Mouse (Mus musculus) left cerebral cortex, postnatal 14 days (tissue): ENCODE measurements around the gene Tmigd1. TPM values are rescaled to one million over a fixed set of nuclear protein-coding genes. Genes with fewer than 3 reads are reported as not detected.

Experiments used
- DNase-seq, 2 experiments: peaks; one replicate each; pipeline ENCODE4 v3.0.0; 2021 to 2022; ENCODE audit warnings: low spot score in 2 of 2, mixed read lengths in 1 of 2
- intact Hi-C: fragments of 180-260 bp; cut with DNase I; formaldehyde crosslinking; loops from one replicate; pipeline ENCODE4 v1.15.1; 2025
- long read RNA-seq, 2 experiments: library from polyadenylated mRNA; stranded (forward); transcript quantifications; one replicate each; pipeline ENCODE4 v2.0.0; 2021
- total RNA-seq, 2 experiments: library from RNA; stranded (reverse); gene quantifications; 2 replicates each; pipeline ENCODE4 v1.2.3; 2021

Tmigd1 gene
- total RNA-seq = not detected
- long read RNA-seq, experiment 1 = 0 reads
- long read RNA-seq, experiment 2 = 0 reads

DNA sequence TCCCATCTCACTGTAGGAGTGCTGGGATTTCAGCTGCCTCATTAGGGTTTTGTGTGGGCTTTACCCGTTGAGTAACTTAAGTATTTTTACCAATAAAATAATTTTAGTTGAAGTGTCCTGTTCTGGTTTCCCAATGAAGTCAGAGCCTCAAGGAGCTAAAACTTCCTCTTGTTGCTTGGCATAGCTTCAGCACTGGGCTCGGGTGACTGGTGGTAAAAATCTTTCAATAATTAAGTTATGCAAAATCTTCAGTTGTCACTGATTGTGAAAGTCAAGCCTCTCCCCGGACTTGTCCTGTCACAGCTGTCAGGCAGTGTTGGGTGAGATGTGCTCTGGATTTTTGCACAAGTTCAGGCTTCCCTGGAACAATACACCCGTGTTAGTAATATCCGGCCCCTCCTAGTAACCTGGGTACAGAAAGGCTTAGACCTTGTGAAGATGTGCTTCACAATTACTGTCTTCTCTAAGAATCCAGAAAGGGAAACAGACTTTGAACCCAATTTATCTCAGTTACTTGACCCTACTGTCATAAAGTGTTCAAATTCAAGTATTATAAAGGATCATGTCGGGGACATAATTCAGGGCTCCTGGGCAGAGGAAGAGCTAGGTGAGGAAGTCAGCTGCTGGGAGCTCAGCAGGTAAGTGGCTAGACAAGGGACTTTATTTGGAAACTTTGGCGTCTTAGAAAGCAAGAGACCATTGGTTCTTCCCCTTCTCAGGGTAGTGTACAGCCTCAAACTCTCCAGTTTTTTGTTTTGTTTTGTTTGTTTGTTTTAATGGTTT is at the start of gene Tmigd1:
Gene Tmigd1 (plus strand): TSS at position 581 of the 783 bp plus-strand sequence.
- intact Hi-C loops = no loop called here
- no peak for DNase-seq

DNA sequence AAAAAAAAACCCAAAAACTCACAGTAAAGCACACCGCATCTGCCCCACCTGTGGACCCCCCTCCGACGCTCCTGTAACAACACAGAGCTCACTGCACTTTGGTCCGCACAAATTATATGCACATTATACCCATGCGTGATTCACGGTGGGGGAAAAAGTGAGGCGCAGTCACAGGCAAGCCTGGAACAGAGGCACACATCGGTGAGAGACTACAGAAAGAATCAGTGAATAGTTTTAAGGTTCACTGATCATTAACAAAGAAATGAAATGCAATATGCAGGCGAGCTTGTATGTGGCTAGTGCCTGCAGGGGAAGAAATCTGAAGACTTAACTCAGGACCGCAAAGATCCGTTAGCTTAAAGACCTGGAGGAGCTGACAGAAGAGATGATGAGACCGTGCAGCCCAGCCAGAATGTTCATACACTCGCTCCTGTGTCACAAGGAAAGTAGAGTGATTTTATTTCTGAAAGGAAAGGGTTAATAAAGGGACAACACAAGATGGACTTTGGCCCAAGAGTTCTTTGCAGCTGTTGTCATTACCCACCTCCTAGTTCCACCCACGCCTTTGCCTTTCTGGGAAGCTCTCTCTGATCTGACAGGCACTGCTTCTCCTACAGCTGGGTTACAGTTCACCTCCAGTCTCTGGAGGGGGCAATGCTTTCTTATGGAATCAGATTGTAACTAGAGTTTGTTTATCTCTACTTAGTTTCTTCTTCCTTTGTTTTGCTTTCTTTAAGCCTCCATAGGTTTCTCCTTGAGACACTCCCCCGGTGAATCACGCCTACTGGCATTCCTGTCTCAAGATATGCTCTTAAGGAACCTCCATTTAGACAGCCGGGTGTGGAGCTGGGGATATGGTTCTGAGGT is 47.3 kb upstream of the Tmigd1 start:
- intact Hi-C loops = no loop called here
- DNase-seq = no peak

DNA sequence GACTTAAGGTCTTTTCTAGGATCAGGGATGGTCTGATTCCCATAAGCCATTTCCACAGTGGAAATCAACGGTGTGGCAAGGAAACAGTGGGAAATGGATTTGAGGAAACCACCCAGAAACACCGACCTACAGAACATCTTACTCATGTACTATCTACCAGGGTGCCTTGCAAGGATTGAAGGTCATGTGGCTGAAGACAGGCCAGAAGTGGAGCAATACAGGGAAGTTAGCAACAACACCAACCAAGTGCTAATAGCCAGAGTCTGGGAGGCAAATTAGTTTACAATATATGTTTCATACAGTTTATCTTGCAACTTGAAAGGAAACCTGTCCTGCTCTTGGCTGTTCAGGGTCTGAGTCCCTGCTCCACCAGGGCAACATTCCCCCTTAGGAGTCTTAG is 45.4 kb upstream of the Tmigd1 start:
- no peak for DNase-seq

DNA sequence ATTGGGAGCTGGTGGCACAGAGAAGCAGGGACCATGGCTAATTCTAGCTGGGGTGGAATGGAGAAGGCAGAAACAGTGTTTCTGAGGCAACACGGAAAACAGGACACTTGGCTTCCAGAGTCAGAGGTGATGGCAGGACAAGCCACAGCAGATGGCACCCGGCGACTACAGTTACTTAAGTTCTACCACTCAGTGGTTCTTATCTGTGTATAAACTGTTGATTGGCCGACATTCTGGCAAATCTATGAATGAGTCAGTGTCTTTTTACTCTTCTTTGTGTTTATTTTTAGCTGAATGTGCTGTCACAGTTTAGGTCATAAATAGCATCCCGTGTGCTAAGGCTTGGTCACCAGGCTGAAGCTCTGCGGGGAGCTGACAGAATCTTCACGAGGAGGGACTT is 44.8 kb upstream of the Tmigd1 start:
- DNase-seq = peak; percentile 19 to 64
- intact Hi-C loops = no loop called here

More for the DNA sequence above, 45.4 kb upstream of the Tmigd1 start:
- intact Hi-C loops = no loop called here

DNA sequence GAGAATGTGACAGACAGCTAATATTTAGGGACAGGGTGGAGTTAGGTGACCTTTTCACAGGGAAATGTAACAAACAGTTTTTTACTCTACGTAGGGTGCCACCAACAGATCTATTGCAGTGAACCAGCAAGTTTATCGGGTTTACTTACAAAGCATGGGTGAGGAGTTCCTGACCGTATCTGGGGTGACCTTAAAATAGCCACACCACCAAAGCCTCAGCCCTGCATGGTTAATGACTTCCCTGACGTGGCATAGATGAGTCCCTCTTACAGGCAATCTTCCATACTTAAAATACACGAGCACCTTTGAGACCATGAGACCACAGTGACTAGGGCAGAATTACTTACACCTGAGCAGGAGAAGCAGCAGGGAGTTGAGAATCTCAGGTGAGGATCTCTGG is 43.2 kb upstream of the Tmigd1 start:
- intact Hi-C loops = no loop called here
- DNase-seq = no peak

DNA sequence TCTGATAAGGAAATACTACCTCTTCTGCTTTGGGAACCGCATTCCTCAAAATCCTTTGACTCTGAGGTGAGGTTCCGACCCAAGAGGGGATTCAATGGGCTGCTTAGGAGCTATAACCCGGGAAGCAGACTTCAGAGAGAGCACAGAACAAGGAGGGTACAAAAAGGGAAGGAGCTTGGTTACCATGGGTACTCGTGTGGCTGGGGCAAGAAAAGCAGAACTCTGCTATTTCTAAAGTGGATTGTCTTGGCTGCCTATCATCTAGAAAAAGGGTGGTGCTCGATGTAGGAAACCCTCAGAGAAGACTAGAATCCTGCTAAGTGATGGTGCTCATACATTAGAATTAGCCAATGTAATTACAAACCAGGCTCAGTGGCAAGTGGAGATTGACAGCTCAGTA is 42.7 kb upstream of the Tmigd1 start:
- no peak for DNase-seq
- intact Hi-C loops = no loop called here

DNA sequence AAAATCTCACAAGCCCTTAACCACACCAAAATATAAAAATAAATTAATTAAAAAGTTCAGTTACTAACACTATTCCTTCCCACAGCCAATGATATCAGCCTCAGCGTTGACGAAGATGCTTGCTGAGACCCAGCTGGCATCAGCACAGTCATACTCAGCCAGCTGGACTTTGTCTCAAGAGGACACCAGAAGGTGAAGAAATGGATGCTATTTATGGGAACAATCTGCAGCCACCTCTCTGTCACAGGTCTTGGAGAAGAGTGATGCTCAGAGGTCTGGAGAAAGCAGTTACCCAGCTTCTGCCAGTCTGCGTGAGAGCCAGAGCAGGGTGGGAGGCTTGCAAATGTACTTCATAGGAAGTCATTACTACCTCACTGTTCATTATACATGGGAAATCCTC is 40.8 kb upstream of the Tmigd1 start:
- DNase-seq = no peak
- intact Hi-C loops = no loop called here

DNA sequence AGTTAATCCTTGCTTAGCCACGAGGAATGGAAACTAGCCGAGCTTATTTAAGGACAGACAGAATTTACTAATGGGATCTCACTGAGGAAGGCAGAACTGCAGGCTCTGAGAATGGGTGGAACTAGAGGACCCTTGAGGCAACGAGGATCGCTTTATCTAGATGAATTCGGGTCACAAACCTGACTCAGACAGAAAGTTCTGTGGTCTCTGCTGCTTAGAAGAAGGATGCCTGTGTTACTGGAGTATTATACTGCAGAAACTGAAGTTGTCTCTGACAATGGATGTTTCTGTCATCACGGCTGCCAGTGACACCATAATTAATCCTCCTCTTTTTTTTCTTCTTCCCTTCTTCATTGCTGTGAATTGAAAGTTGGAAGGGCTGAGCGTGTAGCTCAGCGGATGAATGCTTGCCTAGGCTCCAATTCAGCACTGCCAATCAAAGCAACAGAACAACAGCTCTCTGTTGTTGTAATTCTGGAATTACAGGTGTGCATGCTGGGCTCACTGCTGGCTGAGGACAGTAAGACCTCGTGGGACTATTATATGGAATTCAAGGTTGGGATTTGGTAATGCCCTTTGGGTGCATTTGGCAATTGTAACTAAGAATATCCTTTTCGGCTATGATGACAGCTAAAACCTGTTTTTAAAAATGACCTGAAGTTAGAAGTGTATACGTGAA is 29.3 kb upstream of the Tmigd1 start:
- DNase-seq = no peak
- intact Hi-C loops = no loop called here

DNA sequence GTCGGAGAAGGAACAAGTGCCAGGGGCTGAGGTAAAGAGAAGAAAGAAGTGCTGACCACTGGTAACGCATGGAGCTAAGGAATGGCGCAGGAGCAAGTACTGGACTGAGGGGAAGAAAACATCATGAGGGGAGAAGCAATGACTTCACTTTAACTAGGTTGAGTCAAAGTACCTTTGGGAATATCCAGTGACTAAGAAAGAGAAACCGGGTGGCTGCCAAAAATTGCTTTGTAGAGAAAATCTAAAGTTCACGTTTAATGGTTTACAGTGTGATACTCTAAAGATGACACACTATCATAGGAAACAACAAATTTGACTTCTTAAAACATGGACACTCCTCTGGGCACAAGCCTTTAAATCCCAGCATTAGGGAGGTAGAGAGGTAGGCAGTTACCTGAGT is 28.1 kb upstream of the Tmigd1 start:
- intact Hi-C loops = no loop called here
- DNase-seq = no peak

DNA sequence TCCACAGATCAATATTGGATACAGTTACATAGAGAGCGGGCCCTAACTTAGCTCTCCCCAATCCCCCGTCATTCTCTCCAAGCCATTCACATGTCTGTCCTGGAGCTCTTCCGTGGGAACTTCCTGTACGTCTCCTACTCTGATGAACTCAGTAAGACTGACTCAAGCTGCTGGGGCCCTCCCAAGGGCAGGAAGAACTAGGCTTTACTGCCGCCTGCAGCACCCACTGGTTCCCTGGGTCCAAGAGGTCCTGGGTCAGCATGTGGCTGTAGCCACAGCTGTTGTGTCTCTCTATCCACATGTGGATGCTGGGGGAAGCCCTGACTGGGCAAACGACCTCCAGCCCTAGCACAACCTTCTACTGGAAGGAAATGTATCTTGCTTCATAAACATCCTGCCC is 27.2 kb upstream of the Tmigd1 start:
- intact Hi-C loops = no loop called here
- no peak for DNase-seq

DNA sequence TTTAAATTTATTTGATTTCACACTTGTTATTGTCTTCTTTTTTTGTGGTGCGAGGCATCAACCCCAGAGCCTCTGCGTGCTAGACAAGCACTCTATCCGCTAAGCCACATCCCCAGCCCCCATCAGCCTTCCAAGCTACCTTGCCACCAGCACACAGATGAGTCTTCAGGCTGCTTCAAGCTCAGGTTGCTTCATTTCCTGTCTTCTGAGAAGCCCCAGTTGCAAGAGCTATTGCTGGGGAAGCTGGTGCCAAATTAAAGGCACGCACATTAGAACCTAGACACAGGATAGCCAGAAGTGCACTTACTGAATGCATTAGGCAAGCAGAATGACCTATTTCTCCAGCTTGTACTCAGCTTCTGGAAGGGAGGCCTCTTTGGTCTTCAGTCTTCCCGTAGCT is 22.1 kb upstream of the Tmigd1 start:
- intact Hi-C loops = no loop called here

DNA sequence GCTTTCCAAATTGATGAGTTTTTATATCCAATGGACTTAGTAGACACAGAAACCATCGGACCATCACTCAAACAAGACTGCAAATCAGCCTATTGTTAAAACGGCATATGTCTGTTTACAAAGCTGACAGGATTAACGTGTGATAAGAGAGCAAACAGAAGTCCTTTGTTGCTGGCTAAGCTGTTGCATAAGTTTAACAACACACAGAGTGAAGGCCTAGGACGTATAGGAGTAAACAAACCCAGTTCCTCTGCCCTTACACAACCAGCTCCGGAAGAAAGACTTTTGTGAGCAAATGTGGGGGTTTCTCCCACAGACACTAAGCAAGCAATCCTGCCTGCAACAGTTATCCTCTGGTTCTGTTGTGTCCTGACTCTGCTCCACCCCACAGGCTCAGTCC is 17.5 kb upstream of the Tmigd1 start:
- intact Hi-C loops = no loop called here
- DNase-seq = no peak

More for the DNA sequence above, 22.1 kb upstream of the Tmigd1 start:
- DNase-seq = no peak

DNA sequence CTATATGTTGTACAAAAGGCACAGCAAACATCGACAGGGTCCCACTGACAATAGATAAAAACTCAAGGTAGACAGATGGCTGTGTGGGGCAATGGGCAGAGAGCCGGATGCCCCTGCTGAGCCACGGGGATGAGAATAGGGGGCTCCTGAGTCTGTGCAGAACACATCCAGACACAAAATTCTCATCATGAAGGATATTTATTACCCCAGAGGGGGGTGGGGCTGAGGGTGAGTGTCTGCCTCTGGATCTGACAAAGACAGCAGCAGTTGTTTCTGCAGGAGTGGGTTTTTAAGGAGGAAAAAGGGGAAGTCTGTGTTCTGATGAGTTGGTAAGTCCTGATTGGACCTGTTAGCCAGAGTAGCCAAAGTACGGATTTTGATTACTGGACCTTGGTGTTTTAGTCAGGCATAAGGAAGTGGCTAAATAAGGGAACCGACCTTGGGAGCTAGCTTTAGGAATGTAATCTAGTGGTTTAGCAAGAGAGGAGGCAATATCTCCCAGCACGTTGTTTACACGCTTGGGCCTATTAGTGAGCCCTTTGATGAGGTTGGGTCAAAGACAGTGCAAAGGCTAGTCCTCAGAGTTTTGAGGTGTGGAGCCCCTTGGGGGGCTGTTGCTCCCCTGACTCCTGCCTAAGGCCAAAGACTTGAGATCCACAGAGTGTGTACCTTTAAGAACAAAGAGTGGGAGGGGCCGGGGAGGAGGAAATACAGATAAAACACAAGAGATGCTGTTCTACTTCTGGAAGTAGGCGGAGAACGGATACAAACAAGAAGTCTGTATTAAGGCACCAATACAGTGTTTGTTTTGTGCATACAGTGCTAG is 12.4 kb upstream of the Tmigd1 start:
- intact Hi-C loops = loop anchor here (5.0 to 10.0 kb wide), 3 partner anchors 77 to 215 kb away; partner anchors contain the start of genes Bhlha9 and Trarg1

DNA sequence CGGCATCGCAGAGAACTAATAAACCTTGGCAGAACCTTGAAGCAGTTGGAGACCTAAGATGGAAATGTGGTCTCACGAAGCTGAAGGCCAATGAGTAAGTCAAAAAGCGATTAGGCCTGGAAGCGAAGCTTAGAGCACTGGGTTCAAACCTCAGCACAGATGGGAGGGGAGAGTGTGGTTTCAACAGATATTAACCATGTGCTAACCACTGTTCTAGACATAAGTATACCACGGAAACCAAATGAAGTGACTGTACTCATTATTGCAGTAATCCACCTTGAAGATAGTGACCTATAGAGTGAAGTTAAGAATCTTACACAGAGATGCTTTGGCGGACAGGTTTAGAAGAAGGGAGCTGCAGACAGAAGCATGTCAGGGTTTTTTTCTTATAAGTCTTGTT is 10.8 kb upstream of the Tmigd1 start:
- no peak for DNase-seq
- intact Hi-C loops = loop anchor here (5.0 to 10.0 kb wide), 3 partner anchors 79 to 216 kb away; partner anchors contain the start of genes Bhlha9 and Trarg1

More for the DNA sequence above, 12.4 kb upstream of the Tmigd1 start:
- DNase-seq = no peak

DNA sequence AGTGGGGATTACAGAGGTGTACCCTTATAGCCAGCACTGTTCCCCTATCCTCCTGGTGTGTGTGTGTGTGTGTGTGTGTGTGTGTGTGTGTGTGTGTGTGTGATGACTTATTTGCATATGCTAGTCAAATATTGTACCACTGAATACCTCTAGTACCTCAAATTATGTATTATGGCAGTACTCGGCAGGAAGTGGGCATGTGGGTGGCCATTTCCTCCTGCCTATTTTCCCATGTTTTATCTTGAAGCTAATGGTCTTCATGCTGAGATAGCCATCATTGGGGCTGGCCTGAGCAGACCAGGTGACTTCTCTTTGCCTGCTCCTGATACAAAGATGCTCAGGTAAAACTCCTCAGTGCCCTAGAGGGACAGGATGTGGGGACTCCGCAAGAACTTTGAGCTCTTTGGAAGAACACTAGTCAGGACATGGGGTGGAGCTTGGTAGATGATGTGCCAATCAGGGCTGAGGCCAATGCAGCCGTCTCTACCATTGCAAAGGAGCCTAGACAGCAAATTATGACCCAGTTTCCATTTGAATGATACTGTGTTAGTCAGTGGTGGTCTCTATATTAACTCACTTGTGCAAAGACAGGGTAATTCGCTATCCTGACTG is 10.1 kb upstream of the Tmigd1 start:
- intact Hi-C loops = loop anchor here (5.0 to 10.0 kb wide), 3 partner anchors 80 to 217 kb away; partner anchors contain the start of genes Bhlha9 and Trarg1
- no peak for DNase-seq

DNA sequence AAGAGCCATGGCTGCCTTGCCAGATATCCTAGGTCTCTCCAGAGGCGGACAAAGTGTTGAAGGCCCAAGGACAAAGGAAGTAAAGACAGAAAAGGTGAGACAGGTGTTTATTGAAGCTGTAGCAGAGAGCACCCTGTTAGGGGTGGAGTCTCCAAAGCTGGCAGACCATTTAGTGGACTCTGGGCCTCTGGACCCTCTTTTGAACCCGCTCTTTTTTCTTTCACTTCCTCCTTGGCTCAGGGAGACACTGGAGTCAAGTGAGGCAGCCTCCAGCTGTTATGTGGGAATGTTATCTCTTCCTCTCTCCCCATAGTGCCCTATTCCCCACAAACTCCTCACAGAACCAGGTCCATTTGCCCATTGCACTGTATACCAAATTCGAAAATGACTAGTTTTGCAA is 9.0 kb upstream of the Tmigd1 start:
- DNase-seq = no peak
- intact Hi-C loops = loop anchor here (5.0 to 10.0 kb wide), 3 partner anchors 81 to 218 kb away; partner anchors contain the start of genes Bhlha9 and Trarg1

DNA sequence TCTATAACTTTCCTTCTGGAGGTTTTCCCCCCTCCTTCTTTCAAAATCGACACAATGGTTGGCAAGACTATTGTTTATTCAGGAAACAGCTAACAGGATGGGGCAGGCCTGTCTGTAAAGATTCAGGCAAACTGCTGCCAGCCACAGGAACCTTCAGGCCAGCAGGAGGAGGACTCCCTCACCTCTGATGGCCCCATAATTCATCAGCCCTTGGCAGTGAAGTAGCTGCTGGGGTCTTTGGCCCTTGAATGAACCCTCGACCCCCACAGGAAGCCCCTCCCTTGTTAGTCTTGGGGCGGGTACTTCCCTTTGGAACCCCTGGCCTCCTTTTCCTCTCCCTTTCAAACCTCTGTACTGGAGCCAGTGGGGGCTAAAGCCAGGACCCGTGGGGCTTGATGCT is 8.4 kb upstream of the Tmigd1 start:
- intact Hi-C loops = loop anchor here (5.0 to 10.0 kb wide), 3 partner anchors 81 to 219 kb away; partner anchors contain the start of genes Bhlha9 and Trarg1
- no peak for DNase-seq

DNA sequence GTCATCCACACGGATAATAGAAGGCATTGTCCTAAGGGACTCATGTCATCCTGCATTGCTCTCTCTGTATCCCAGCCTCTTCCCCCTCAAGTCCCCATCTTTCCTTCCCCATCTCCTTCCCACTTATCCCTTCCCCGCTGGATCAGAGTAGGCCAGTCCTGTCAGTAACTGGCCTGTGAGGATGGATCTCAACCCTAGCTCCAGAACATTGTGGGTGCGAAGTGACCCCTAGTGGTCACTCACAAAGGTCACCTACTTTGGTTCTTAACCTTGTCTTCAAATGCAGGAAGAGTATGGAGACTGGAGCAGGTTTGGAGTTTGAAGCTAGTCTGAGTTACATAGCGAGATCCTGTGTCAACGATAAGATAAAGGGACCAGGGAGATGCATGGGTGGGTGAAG is 7.7 kb upstream of the Tmigd1 start:
- DNase-seq = peak; percentile 19 to 47
- intact Hi-C loops = loop anchor here (5.0 to 10.0 kb wide), 3 partner anchors 82 to 219 kb away; partner anchors contain the start of genes Bhlha9 and Trarg1
